Mouse (Mus musculus) myocyte (in vitro differentiated cells): ENCODE measurements around the gene Eya4. TPM values are rescaled to one million over a fixed set of nuclear protein-coding genes. Genes with fewer than 3 reads are reported as not detected.

ENCODE experiments used
- H3K27me3 ChIP-seq: one replicate; pipeline ENCODE4 v1.6.1; 2011; ENCODE audit not compliant: control insufficient read depth, insufficient read depth, insufficient read length
- H3K36me3 ChIP-seq: one replicate; pipeline ENCODE4 v1.6.1; 2011; ENCODE audit not compliant: control insufficient read depth, insufficient read depth
- H3K4me2 ChIP-seq: one replicate; pipeline ENCODE4 v1.6.1; 2011; ENCODE audit warnings: low read depth, control low read depth
- H3K4me3 ChIP-seq: one replicate; pipeline ENCODE4 v1.5.1; 2011; ENCODE audit warnings: mild to moderate bottlenecking, control low read depth, moderate library complexity
- H3K79me2 ChIP-seq: one replicate; pipeline ENCODE4 v1.6.1; 2011; ENCODE audit not compliant: control insufficient read depth, insufficient read depth
- H3ac ChIP-seq: one replicate; pipeline ENCODE4 v1.6.1; 2011; ENCODE audit not compliant: control insufficient read depth, insufficient read length
- CEBPB ChIP-seq: IDR thresholded peaks from 2 replicates; pipeline ENCODE4 v1.6.1; 2011; ENCODE audit warnings: mild to moderate bottlenecking, moderate library complexity; ENCODE audit not compliant: poor library complexity, insufficient read depth, severe bottlenecking
- E2F4 ChIP-seq: IDR thresholded peaks from one replicate; pipeline ENCODE4 v1.6.1; 2011; ENCODE audit warnings: mild to moderate bottlenecking, control low read depth, moderate library complexity; ENCODE audit not compliant: insufficient read depth
- MAX ChIP-seq: IDR thresholded peaks from one replicate; pipeline ENCODE4 v1.6.1; 2011; ENCODE audit warnings: low read depth, mild to moderate bottlenecking, control low read depth
- MYOD1 ChIP-seq, 3 experiments: IDR thresholded peaks; one replicate each; pipeline ENCODE4 v1.6.1; 2011; ENCODE audit warnings: control low read depth in 2 of 3, low read depth in 2 of 3, mild to moderate bottlenecking in 2 of 3, moderate library complexity in 1 of 3; ENCODE audit not compliant: insufficient read length in 2 of 3, control insufficient read depth in 1 of 3
- MYOG ChIP-seq, 3 experiments: IDR thresholded peaks; one replicate each; pipeline ENCODE4 v1.6.1; 2011; ENCODE audit warnings: control low read depth in 2 of 3, low read depth in 2 of 3, mild to moderate bottlenecking in 2 of 3; ENCODE audit not compliant: insufficient read length in 2 of 3, control insufficient read depth in 1 of 3, insufficient read depth in 1 of 3
- POLR2A ChIP-seq: IDR thresholded peaks from one replicate; pipeline ENCODE4 v1.6.1; 2011; ENCODE audit warnings: low read depth, mild to moderate bottlenecking, control low read depth, moderate library complexity; ENCODE audit not compliant: insufficient read length
- POLR2AphosphoS2 ChIP-seq: IDR thresholded peaks from one replicate; pipeline ENCODE4 v1.6.1; 2011; ENCODE audit warnings: low read depth, control low read depth; ENCODE audit not compliant: insufficient read length
- REST ChIP-seq: IDR thresholded peaks from one replicate; pipeline ENCODE4 v1.6.1; 2011; ENCODE audit warnings: mild to moderate bottlenecking, control low read depth, moderate library complexity; ENCODE audit not compliant: insufficient read depth, insufficient read length
- SRF ChIP-seq: IDR thresholded peaks from one replicate; pipeline ENCODE4 v1.6.1; 2011; ENCODE audit warnings: low read depth; ENCODE audit not compliant: control insufficient read depth, insufficient read length
- TCF12 ChIP-seq: IDR thresholded peaks from one replicate; pipeline ENCODE4 v1.6.1; 2011; ENCODE audit warnings: mild to moderate bottlenecking, control low read depth; ENCODE audit not compliant: poor library complexity, insufficient read depth, severe bottlenecking
- TCF3 ChIP-seq: IDR thresholded peaks from one replicate; pipeline ENCODE4 v1.6.1; 2011; ENCODE audit warnings: low read depth, control low read depth; ENCODE audit not compliant: insufficient read length
- USF1 ChIP-seq: IDR thresholded peaks from one replicate; pipeline ENCODE4 v1.6.1; 2011; ENCODE audit warnings: low read depth, mild to moderate bottlenecking, control low read depth, moderate library complexity
- polyA plus RNA-seq: library from polyadenylated mRNA; unstranded; fragments of >200 nt; fragmentation: generic; extraction: Trizol; gene quantifications from one replicate; pipeline ENCODE4 v1.2.1, GENCODE M21; 2012; ENCODE audit warnings: missing spikeins

The Eya4 gene
- 8.8 TPM for polyA plus RNA-seq

- peaks cover 43% of the 10 kb centered on the region for H3K79me2 ChIP-seq
- TF ChIP-seq TCF3, result no peak
- TF ChIP-seq CEBPB, result no peak
- TF ChIP-seq MYOG (IDR thresholded peaks at IDR 0.05; ENCODE audit: control insufficient read depth in 1 of 3, insufficient read depth in 1 of 3, insufficient read length in 2 of 3, low read depth in 2 of 3), result no peak
- no peak for TF ChIP-seq POLR2AphosphoS2
- TF ChIP-seq POLR2A, result peak; percentile 65
- TF ChIP-seq MYOD1 (IDR thresholded peaks at IDR 0.05; ENCODE audit: control insufficient read depth in 1 of 3, insufficient read length in 2 of 3, low read depth in 2 of 3), result peak in 1 of 3 experiments; percentile 23
- TF ChIP-seq MAX, result no peak
- TF ChIP-seq TCF12, result no peak
- TF ChIP-seq E2F4, result no peak
- TF ChIP-seq USF1, result no peak
- TF ChIP-seq SRF, result no peak
- no peak for TF ChIP-seq REST
- peak within 1 kb of the TSS; percentile 88 for H3K4me2 ChIP-seq
- peak within 1 kb of the TSS; percentile 97 for H3K4me3 ChIP-seq
- H3K27me3 ChIP-seq, result no peaks in the 10 kb centered on the region
- peak within 1 kb of the TSS; percentile 52 for H3ac ChIP-seq
- no peaks in the 10 kb centered on the region for H3K36me3 ChIP-seq
Observed at GRCm38 (mm10) chr10:23350011-23350911, at the start of gene Eya4. Eya4 (minus strand) TSS chr10:23350786.

- TF ChIP-seq CEBPB, result no peak
- TF ChIP-seq USF1, result no peak
- TF ChIP-seq MAX, result no peak
- no peak for TF ChIP-seq SRF
- TF ChIP-seq MYOG (IDR thresholded peaks at IDR 0.05; ENCODE audit: control insufficient read depth in 1 of 3, insufficient read depth in 1 of 3, insufficient read length in 2 of 3, low read depth in 2 of 3), result no peak
- TF ChIP-seq E2F4, result no peak
- no peak for TF ChIP-seq TCF3
- no peak overlapping the region for H3ac ChIP-seq
- H3K4me3 ChIP-seq, result no peak overlapping the region
- no peaks in the 10 kb centered on the region for H3K79me2 ChIP-seq
- no peaks in the 10 kb centered on the region for H3K36me3 ChIP-seq
- H3K27me3 ChIP-seq, result no peaks in the 10 kb centered on the region
- H3K4me2 ChIP-seq, result no peak overlapping the region
Observed at GRCm38 (mm10) chr10:23395399-23395798, 44.8 kb upstream of the Eya4 start.

- H3K36me3 ChIP-seq, result no peaks in the 10 kb centered on the region
- no peaks in the 10 kb centered on the region for H3K27me3 ChIP-seq
- H3K79me2 ChIP-seq, result no peaks in the 10 kb centered on the region
- H3K4me3 ChIP-seq, result no peak overlapping the region
- H3ac ChIP-seq, result no peak overlapping the region
- peak overlapping the region; percentile 49 for H3K4me2 ChIP-seq
- TF ChIP-seq POLR2A (no peak), SRF (no peak), MYOG (IDR thresholded peaks at IDR 0.05; ENCODE audit: control insufficient read depth in 1 of 3, insufficient read depth in 1 of 3, insufficient read length in 2 of 3, low read depth in 2 of 3) (no peak), MAX (no peak), MYOD1 (IDR thresholded peaks at IDR 0.05; ENCODE audit: control insufficient read depth in 1 of 3, insufficient read length in 2 of 3, low read depth in 2 of 3) (no peak), CEBPB (no peak), USF1 (no peak), POLR2AphosphoS2 (no peak), E2F4 (no peak), TCF12 (no peak)
Observed at GRCm38 (mm10) chr10:23394556-23395245, 44.1 kb upstream of the Eya4 start.

GRCm38 (mm10) chr10:23394152-23394551 lies 43.6 kb upstream of the Eya4 start:
- Histone ChIP-seq H3K27me3 (no peaks in the 10 kb centered on the region), H3ac (no peak overlapping the region), H3K4me2 (peak overlapping the region; percentile 49), H3K4me3 (no peak overlapping the region), H3K36me3 (no peaks in the 10 kb centered on the region), H3K79me2 (no peaks in the 10 kb centered on the region)
- TF ChIP-seq CEBPB (no peak), POLR2A (no peak), TCF12 (no peak), TCF3 (no peak), SRF (no peak), MYOG (IDR thresholded peaks at IDR 0.05; ENCODE audit: control insufficient read depth in 1 of 3, insufficient read depth in 1 of 3, insufficient read length in 2 of 3, low read depth in 2 of 3) (no peak), MYOD1 (IDR thresholded peaks at IDR 0.05; ENCODE audit: control insufficient read depth in 1 of 3, insufficient read length in 2 of 3, low read depth in 2 of 3) (no peak), MAX (no peak), E2F4 (no peak), POLR2AphosphoS2 (no peak), REST (no peak), USF1 (no peak)
